Mouse (Mus musculus) small intestine, adult 2 months (tissue): Measurements from ENCODE around the gene Sema7a. TPM values are rescaled to one million over a fixed set of nuclear protein-coding genes. Genes with fewer than 3 reads are reported as not detected.

Source experiments
- H3K27ac ChIP-seq: fragments of 200-500 bp; 2 replicates; pipeline ENCODE4 v1.5.1; 2012; ENCODE audit warnings: low read depth, low read length, control low read depth, inconsistent platforms; ENCODE audit not compliant: insufficient read depth
- H3K27me3 ChIP-seq: fragments of 200-500 bp; 2 replicates; pipeline ENCODE4 v1.6.1; 2012; ENCODE audit warnings: mild to moderate bottlenecking, moderate library complexity, low read length, inconsistent platforms; ENCODE audit not compliant: control insufficient read depth, insufficient read depth
- H3K36me3 ChIP-seq: fragments of 200-500 bp; 2 replicates; pipeline ENCODE4 v1.6.1; 2012; ENCODE audit warnings: mild to moderate bottlenecking, low read length, control low read depth, inconsistent platforms; ENCODE audit not compliant: control insufficient read depth, insufficient read depth
- H3K4me1 ChIP-seq: fragments of 200-500 bp; 2 replicates; pipeline ENCODE4 v1.6.1; 2012; ENCODE audit warnings: low read length, inconsistent platforms, mixed read lengths; ENCODE audit not compliant: control insufficient read depth, insufficient read depth, insufficient read length
- H3K4me3 ChIP-seq: fragments of 200-500 bp; 2 replicates; pipeline ENCODE4 v1.5.1; 2012; ENCODE audit warnings: low read depth, mild to moderate bottlenecking, control low read depth, inconsistent platforms, low read length, moderate library complexity
- CTCF ChIP-seq: fragments of 200-500 bp; IDR thresholded peaks from 2 replicates; pipeline ENCODE4 v1.5.1; 2012; ENCODE audit warnings: low read depth, mild to moderate bottlenecking, control low read depth, inconsistent platforms, low read length, moderate library complexity, mixed read lengths; ENCODE audit not compliant: insufficient replicate concordance, insufficient read length; ENCODE audit errors: extremely low read depth
- POLR2A ChIP-seq: fragments of 200-500 bp; IDR thresholded peaks from 2 replicates; pipeline ENCODE4 v1.6.1; 2012; ENCODE audit warnings: low read depth, mild to moderate bottlenecking, control low read depth, inconsistent platforms, low read length, moderate library complexity
- WGBS: fragments of 180-500 bp; shearing (Covaris S2); methylation state at CpG from one replicate; pipeline ENCODE4 v1.1.7; 2018; 5-methylcytosine and 5-hydroxymethylcytosine counted together
- polyA plus RNA-seq: library from polyadenylated mRNA; depleted of rRNA; stranded (reverse); fragments of >200 nt; gene quantifications from 2 replicates; pipeline ENCODE4 v1.2.3, GENCODE M21; 2012; rRNA removed

Sema7a gene
- polyA plus RNA-seq, 1 experiment = 52.6 TPM

- no peak within 1 kb of the TSS for H3K4me3 ChIP-seq
- WGBS = 80% methylated on average over 16 of the region's 16 CpGs
- no peaks in the 10 kb centered on the region for H3K4me1 ChIP-seq
- H3K27ac ChIP-seq = no peak within 1 kb of the TSS
- H3K27me3 ChIP-seq = no peaks in the 10 kb centered on the region
- TF ChIP-seq CTCF (no peak), POLR2A (no peak)
- H3K36me3 ChIP-seq = no peaks in the 10 kb centered on the region
Measured at GRCm38 (mm10) chr9:58005753-58006461, 66.0 kb downstream of the Sema7a start, which contains the start of gene Cyp11a1. Gene Cyp11a1 (plus strand): TSS chr9:58006411.

- 82% methylated on average over 12 of the region's 12 CpGs for WGBS
- Histone ChIP-seq H3K36me3 (no peaks in the 10 kb centered on the region), H3K27ac (no peak overlapping the region), H3K4me1 (no peaks in the 10 kb centered on the region), H3K4me3 (no peak overlapping the region), H3K27me3 (no peaks in the 10 kb centered on the region)
- no peak for TF ChIP-seq POLR2A
Measured at GRCm38 (mm10) chr9:58008336-58009014, 68.6 kb downstream of the Sema7a start.

- no peak overlapping the region for H3K4me3 ChIP-seq
- H3K36me3 ChIP-seq = no peaks in the 10 kb centered on the region
- H3K4me1 ChIP-seq = no peaks in the 10 kb centered on the region
- H3K27ac ChIP-seq = no peak overlapping the region
- WGBS = 40% methylated on average over 6 of the region's 6 CpGs
- H3K27me3 ChIP-seq = no peaks in the 10 kb centered on the region
- no peak for TF ChIP-seq CTCF
- no peak for TF ChIP-seq POLR2A
Measured at GRCm38 (mm10) chr9:58009015-58009362, 69.1 kb downstream of the Sema7a start.

GRCm38 (mm10) chr9:58009588-58009987, 69.7 kb downstream of the Sema7a start:
- Histone ChIP-seq H3K4me3 (no peak overlapping the region), H3K36me3 (no peaks in the 10 kb centered on the region), H3K4me1 (no peaks in the 10 kb centered on the region), H3K27ac (no peak overlapping the region), H3K27me3 (no peaks in the 10 kb centered on the region)
- WGBS = 62% methylated on average over 3 of the region's 3 CpGs
- no peak for TF ChIP-seq POLR2A
- no peak for TF ChIP-seq CTCF

GRCm38 (mm10) chr9:58011027-58011426, 71.1 kb downstream of the Sema7a start:
- Histone ChIP-seq H3K4me3 (no peak overlapping the region), H3K27me3 (no peaks in the 10 kb centered on the region), H3K4me1 (no peaks in the 10 kb centered on the region), H3K27ac (no peak overlapping the region), H3K36me3 (no peaks in the 10 kb centered on the region)
- TF ChIP-seq CTCF = no peak
- no peak for TF ChIP-seq POLR2A
- 52% methylated on average over 7 of the region's 7 CpGs for WGBS

- H3K4me3 ChIP-seq = no peak overlapping the region
- TF ChIP-seq POLR2A (no peak), CTCF (no peak)
- no peak overlapping the region for H3K27ac ChIP-seq
- H3K4me1 ChIP-seq = no peaks in the 10 kb centered on the region
- no peaks in the 10 kb centered on the region for H3K27me3 ChIP-seq
- WGBS = 82% methylated on average over 8 of the region's 8 CpGs
- no peaks in the 10 kb centered on the region for H3K36me3 ChIP-seq
Measured at GRCm38 (mm10) chr9:58011552-58011951, 71.6 kb downstream of the Sema7a start.

Other genes starting within 250 kb of the Sema7a start
- 3.7 and 8.0 TPM in 2 replicates for gene Edc3, start 231.6 kb upstream of the Sema7a start, polyA plus RNA-seq
- 30.7 and 66.1 TPM in 2 replicates for gene Clk3, start 174.3 kb upstream of the Sema7a start, polyA plus RNA-seq
- 5.8 and 13.6 TPM in 2 replicates for gene Arid3b, start 103.3 kb upstream of the Sema7a start, polyA plus RNA-seq
- gene Ubl7, start 29.1 kb upstream of the Sema7a start, polyA plus RNA-seq = 62.4 and 146 TPM in 2 replicates
- gene Cyp11a1, start 66.3 kb downstream of the Sema7a start, polyA plus RNA-seq = 0.19 and 0.27 TPM in 2 replicates
- 0.83 and 1.7 TPM in 2 replicates for gene Stra6, start 123.7 kb downstream of the Sema7a start, polyA plus RNA-seq
- gene Ccdc33, start 178.7 kb downstream of the Sema7a start, polyA plus RNA-seq = not detected in 2 replicates